Mouse (Mus musculus) kidney, adult 11 months (tissue): Measurements from ENCODE around the gene Tmem214.

Source experiments
- DNase-seq: peaks from one replicate; pipeline ENCODE4 v3.0.0; 2022

The Tmem214 gene

DNA sequence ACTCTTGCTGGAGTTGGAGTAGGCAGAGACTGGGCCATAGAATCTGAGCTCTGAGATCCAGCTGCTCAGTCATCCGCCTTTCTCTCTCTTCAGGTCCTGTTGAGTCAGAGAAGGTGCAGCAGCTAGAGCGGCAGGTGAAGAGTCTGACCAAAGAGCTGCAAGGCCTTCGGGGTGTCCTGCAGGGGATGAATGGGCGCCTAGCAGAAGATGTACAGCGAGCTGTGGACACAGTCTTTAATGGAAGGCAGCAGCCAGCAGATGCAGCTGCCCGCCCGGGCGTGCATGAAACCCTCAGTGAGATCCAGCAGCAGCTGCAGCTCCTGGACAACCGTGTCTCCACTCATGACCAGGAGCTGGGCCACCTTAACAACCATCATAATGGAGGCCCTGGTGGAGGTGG, 49.0 kb downstream of the Tmem214 start:
- DNase-seq: no peak

DNA sequence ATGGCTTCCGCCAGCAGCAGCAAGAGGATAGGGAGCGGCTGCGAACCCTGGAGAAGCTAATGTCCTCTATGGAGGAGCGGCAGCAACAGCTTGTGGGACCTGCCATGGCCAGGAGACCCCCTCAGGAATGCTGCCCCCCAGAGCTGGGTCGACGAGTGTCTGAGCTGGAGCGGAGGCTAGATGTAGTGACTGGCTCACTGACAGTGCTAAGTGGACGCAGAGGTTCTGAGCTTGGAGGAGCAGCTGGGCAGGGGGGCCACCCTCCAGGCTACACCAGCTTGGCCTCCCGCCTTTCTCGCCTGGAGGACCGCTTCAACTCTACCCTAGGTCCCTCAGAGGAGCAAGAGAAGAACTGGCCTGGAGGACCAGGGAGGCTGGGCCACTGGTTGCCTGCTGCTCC, 49.5 kb downstream of the Tmem214 start:
- no peak for DNase-seq

DNA sequence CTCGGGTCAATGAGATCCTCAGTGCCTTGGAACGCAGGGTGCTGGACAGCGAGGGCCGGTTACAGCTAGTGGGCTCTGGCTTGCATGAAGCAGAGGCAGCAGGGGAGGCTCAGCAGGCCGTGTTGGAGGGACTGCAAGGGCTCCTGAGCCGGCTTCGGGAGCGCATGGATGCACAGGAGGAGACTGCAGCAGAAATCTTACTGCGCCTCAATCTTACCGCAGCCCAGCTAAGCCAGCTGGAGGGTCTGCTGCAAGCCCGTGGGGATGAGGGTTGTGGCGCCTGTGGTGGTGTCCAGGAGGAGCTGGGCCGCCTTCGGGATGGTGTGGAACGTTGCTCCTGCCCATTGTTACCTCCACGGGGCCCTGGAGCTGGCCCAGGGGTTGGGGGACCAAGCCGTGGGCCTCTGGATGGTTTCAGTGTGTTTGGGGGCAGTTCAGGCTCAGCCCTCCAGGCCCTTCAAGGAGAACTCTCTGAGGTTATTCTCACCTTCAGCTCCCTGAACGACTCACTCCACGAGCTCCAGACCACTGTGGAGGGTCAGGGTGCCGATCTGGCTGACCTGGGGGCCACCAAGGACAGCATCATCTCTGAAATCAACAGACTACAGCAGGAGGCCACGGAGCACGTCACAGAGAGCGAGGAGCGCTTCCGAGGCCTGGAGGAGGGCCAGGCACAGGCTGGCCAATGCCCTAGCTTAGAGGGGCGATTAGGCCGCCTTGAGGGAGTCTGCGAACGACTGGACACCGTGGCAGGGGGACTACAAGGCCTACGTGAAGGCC, 50.3 kb downstream of the Tmem214 start:
- DNase-seq: no peak

DNA sequence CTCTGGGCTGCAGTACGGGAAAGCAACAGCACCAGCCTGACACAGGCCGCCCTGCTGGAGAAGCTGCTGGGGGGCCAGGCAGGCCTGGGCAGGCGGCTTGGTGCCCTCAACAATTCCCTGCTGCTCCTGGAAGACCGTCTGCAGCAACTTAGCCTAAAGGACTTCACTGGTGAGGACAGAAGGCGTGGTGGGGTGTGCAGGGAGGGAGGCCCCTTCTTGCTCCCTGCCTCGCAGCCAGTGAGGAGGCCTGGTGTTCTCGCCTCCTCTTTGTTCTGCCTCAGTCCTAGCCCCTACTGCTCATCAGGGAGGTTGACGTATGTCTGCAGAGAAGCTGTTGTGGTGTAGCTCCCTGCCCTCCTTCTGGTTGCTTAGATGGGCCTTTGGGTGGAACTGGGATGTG, 50.9 kb downstream of the Tmem214 start:
- no peak for DNase-seq

DNA sequence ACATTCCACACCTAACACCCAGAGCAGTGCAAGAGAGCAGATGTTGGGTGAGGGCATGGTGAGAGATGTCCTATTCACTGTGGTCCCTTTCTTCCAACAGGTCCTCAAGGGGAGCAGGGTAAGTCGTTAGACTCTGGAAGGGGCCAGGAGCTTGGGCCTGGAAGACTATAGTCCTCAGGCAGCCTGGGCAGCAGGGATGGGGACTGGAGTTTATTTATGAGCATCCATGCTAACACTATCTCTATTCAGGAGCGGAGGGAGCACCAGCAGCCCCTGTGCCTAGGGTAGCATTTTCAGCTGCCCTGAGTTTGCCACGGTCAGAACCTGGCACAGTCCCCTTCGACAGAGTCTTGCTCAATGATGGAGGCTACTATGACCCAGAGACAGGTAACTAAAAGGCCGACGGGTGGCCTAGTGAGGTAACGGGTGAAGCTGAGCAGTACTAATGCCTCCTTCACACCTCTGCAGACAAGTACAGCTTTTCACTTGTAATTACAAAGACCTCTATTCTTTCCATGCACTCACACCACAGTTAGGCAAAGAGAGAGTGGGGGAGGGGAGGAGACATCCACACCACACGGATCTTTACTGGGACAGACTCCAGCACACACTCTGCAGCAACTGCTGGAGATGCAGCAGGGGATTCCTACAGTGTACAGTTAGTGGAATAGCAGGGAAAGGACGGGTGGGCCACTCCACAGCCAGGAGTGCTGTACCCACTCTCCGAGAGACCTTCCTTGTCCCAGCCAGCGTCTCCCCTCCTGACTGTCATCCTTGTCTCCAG, 52.2 kb downstream of the Tmem214 start:
- no peak for DNase-seq

DNA sequence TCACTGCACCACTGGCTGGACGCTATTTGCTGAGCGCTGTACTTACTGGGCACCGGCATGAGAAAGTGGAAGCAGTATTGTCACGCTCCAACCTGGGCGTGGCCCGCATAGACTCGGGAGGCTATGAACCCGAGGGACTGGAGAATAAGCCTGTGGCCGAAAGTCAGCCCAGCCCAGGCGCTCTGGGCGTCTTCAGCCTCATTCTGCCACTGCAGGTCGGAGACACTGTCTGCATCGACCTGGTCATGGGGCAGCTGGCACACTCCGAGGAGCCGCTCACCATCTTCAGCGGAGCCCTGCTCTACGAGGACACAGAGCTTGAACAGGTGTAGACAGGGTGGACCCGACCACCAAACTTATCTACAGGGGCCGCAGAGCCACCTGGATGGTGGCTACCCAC, 52.8 kb downstream of the Tmem214 start:
- DNase-seq: peak; percentile 65

DNA sequence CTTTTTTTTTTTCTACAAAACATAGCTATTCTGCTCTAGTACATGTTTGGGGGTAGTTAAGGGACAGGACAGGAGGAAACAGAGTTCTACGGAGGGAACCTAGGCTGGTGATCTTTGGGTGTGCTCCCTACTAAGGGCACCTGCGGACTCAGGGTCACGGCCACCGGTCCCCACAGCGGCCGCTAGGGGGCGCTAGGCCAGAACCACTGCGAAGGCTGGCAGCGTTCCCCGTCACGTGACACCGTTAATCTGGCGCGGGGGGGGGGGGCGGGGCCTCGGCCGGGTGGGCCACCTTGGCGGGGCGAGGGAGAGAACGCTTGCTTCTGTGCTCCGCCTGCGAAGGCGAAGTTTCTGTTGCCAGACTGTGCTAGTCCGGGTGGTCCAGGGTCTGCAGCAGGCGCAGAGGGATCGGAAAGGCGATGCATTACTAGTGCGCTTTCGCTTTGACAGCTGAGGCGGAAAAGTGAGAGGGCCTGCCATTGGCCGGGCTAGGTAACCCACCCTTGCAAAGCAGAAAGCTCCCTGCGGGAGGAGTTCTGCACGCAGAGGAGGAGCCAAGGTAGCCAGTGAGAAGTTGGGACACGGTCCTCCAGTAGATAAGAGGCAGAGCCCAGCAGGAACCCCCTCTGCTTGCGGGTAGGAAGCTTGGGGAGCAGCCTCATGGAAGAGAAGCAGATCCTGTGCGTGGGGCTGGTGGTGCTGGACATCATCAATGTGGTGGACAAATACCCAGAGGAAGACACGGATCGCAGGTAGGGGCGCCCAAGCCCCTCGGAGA, 53.6 kb downstream of the Tmem214 start, which contains the start of gene Khk:
Gene Khk (plus strand): TSS at position 176 of the 778 bp plus-strand sequence.
- peak; percentile 93 for DNase-seq

DNA sequence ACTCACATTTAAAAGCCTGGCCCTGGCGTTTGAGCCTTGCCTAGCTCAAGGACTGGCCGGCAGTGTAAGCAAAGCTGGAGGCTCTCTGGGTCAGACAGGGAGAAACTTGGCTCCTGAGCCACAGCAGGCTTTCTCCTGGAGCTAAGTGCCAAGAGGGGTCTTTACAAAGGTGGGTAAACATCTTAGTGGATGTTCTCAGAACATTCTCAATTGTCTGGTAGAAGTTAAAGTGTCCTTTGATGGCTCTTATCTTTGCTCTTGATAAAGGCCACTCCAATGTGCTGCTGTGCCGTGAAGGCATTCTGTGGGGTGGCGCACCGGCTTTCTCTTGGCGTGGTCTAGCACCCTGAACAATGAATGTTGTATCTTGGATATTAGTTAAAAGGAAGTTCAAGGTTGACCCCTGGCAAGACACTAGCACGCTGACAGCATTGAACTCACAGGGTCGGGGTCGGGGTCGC, 54.8 kb downstream of the Tmem214 start:
- no peak for DNase-seq

DNA sequence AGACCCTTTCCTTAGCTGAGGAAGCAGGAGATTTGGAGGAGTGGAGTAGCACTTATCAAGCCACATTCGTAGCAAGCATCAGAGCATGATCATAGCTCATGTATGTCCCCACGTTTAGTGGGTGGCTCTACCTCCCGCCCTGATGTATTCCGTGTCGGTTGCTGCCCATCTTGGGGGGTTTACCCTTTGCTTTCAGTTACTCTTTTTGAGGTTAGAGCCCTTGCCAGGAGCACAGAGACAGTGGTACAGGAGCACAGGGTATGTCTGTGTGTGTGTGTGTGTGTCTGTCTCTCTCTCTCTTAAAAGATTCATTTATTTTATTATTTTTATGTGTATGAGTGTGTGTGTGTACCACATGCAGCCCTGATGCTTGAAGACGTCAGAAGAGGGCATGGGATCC, 55.3 kb downstream of the Tmem214 start:
- no peak for DNase-seq

DNA sequence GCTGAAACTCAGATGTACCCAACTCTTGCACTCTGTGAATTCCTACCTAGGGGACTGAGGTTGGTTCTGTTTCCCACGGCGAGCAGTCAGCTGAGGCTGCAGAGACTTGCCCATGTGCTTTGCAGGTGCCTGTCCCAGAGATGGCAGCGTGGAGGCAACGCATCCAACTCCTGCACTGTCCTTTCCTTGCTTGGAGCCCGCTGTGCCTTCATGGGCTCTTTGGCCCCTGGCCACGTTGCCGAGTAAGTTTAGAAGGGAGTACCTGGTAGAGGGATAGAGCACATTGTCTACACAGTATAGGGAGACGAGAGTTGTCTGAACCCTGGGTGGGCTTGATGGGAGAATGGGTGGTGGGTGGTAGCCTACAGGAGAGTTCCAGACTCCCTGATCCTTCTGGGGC, 56.8 kb downstream of the Tmem214 start:
- peak; percentile 32 for DNase-seq

DNA sequence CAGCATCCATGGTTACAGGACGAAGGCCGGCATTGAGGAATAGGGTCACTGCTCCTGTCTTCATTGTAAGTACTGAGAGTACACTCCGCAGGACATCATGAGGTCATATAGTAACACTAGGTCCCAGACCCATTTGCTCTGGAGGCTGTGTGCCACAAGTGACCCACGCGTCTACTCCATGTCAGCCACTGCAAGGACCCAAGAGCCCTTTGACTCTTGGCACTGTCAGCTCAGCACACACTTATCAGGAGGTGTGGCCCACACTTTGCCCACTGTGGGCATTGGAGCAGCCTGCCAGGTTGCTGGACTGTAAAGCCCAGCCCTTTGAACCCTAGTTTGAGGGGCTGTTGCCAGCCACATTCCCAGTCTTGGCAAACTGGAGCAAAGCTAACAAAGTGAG, 57.4 kb downstream of the Tmem214 start:
- peak; percentile 95 for DNase-seq

DNA sequence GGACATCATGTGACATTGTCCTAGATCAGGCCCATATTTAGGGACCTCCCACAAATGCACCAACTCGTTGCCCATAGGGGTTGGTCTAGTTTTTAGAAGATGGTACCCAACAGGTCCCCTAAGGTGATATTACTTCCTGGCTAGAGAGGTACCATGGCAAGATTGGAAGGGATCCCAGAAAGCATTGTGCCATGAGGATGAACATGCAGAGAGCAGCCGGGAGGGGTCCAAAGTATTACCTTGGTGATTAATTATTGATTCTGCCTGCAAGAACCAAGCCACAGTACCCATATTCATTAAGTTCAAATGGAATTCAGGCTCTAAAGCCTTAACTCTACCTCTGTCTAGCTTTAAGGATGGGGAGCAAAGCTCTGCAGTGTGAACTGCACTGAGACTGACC, 58.3 kb downstream of the Tmem214 start:
- peak; percentile 88 for DNase-seq

DNA sequence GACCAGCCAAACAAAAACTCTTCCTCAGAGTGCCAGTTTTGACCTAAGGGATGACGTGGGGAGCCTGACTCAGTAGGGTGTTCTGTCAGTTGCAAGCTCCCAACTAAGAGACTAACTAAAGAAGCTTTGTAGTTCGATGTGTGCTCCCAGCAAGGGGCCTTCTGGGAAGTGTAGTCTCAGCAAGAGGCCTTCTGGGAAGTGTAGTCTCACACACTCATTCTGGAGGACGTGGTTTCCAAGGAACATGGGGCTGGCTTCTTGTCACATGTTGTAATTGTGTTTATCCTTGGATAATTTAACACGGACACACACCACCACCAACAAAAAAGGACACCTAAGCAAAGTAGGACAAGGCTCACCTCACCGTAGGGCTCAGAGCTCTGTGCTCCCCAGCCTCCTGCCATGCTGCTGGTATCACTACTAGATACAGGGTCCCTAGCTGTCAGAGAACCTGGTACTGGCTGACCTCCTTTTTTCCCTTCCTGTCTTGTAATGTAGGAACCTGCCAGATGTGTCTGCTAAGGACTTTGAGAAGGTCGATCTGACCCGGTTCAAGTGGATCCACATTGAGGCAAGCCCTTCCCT, 60.2 kb downstream of the Tmem214 start:
- DNase-seq: peak; percentile 47
